Mouse (Mus musculus) C2C12 (cell line): Measurements from ENCODE around the gene Micall2.

ENCODE experiments used
- CTCF ChIP-seq: IDR thresholded peaks from one replicate; pipeline ENCODE4 v1.5.1; 2011; ENCODE audit not compliant: control insufficient read depth, insufficient read depth, insufficient read length
- MYOD1 ChIP-seq: IDR thresholded peaks from one replicate; pipeline ENCODE4 v1.6.1; 2011; ENCODE audit warnings: low read depth; ENCODE audit not compliant: control insufficient read depth, insufficient read length

GRCm38 (mm10) chr5:139675707-139675967 lies 60.5 kb downstream of the Micall2 start:
- TF ChIP-seq CTCF (no peak), MYOD1 (no peak)
